Mouse (Mus musculus): ENCODE measurements at regions not wholly inside any gene's neighbourhood (a gene's known extent, or its start where the extent isn't known, plus 50 kb on each side); places are given as distances from the start of the nearest gene placed in this dataset.

GRCm38 (mm10) chr5:119204736-119205135 lies 465.7 kb upstream of the Tbx3 start:
- TF ChIP-seq CTCF (IDR thresholded peaks at IDR 0.05; ENCODE audit: control insufficient read depth, insufficient read depth, insufficient replicate concordance, low read depth, low read length) (no peak), POLR2A (IDR thresholded peaks at IDR 0.05; ENCODE audit: control insufficient read depth, low read depth, low read length) (no peak)
